Comparison of ENCODE assay signal across 16 mouse cellular contexts in genomic region chr1:64521734-64522133, GRCm38 (mm10). TPM values are rescaled to one million over a fixed set of nuclear protein-coding genes. Genes with fewer than 3 reads are reported as not detected.
DNase-seq lines count a peak whose midpoint lies in the region; ATAC-seq and TF ChIP-seq lines count a peak whose summit lies in the region.
"Had no signal": no experiment of that assay in that cellular context is flagged by ENCODE, and none has a peak within 500 bp of the region (broad histone marks: within the 10 kb centered on the region; RNA-seq: fewer than 3 reads in every experiment).

No protein-coding gene starts in this region.

- H3K27ac ChIP-seq in heart, embryonic 12.5 days (ENCODE audit: poor library complexity, severe bottlenecking), result peak overlapping the region; percentile 43; the same call in 1 of the 2 replicates
- no peak overlapping the region for H3K27ac ChIP-seq in lung, embryonic 14.5 days (ENCODE audit: low read depth)
- H3K27ac ChIP-seq in embryonic fibroblast, embryonic 13.5 days (ENCODE audit: insufficient read depth, low read length), result peak overlapping the region; percentile 67
- H3K27ac ChIP-seq in limb, embryonic 14.5 days (replicated peaks; ENCODE audit: low read depth, low read length), result peak overlapping the region; percentile 46; the same call in 1 of the 2 replicates
- H3K27ac ChIP-seq: forebrain, embryonic 10.5 days; hindbrain, embryonic 14.5 days; kidney, embryonic 15.5 days; midbrain, embryonic 12.5 days had no signal

- H3K4me3 ChIP-seq in heart, embryonic 12.5 days, result no peak overlapping the region
- no peak overlapping the region for H3K4me3 ChIP-seq in lung, embryonic 14.5 days (ENCODE audit: low read depth, low read length)
- no peak overlapping the region for H3K4me3 ChIP-seq in embryonic fibroblast, embryonic 13.5 days (ENCODE audit: insufficient read depth, low read length)
- H3K4me3 ChIP-seq in limb, embryonic 14.5 days (replicated peaks; ENCODE audit: low read length), result no peak overlapping the region
- H3K4me3 ChIP-seq: forebrain, embryonic 10.5 days; kidney, embryonic 15.5 days; midbrain, embryonic 12.5 days had no signal

- H3K4me1 ChIP-seq in heart, embryonic 12.5 days (replicated peaks), result peaks cover 30% of the 10 kb centered on the region
- peaks cover 4% of the 10 kb centered on the region; the same call in 1 of the 2 replicates for H3K4me1 ChIP-seq in lung, embryonic 14.5 days (ENCODE audit: insufficient read depth)
- H3K4me1 ChIP-seq in embryonic fibroblast, embryonic 13.5 days (ENCODE audit: control insufficient read depth, insufficient read depth, low read length), result peaks cover 5% of the 10 kb centered on the region; the same call in 1 of the 2 replicates
- peaks cover 6% of the 10 kb centered on the region; the same call in 1 of the 2 replicates for H3K4me1 ChIP-seq in limb, embryonic 14.5 days (ENCODE audit: control insufficient read depth, insufficient read depth, low read length)
- H3K4me1 ChIP-seq: forebrain, embryonic 10.5 days; kidney, embryonic 15.5 days; midbrain, embryonic 12.5 days had no signal

- DNase-seq in heart, adult 11 months, result no peak
- DNase-seq in lung, embryonic 14.5 days, result peak; percentile 32
- DNase-seq in lung, postnatal 4 days, result no peak
- DNase-seq in limb, embryonic 14.5 days (ENCODE audit: low spot score), result peak; percentile 30
- no peak for DNase-seq in spleen, adult 12 weeks (ENCODE audit: low spot score)
- DNase-seq: layer of hippocampus, postnatal 36 days; left cerebral cortex, postnatal 4 days; right cerebral cortex, postnatal 14 days; thymus, postnatal 14 days had no signal

- H3K4me2 ChIP-seq in heart, embryonic 12.5 days, result no peak overlapping the region
- no peak overlapping the region for H3K4me2 ChIP-seq in lung, embryonic 14.5 days
- H3K4me2 ChIP-seq in limb, embryonic 14.5 days (replicated peaks; ENCODE audit: low read depth, low read length, severe bottlenecking), result no peak overlapping the region
- H3K4me2 ChIP-seq: hindbrain, embryonic 14.5 days; kidney, embryonic 15.5 days; midbrain, embryonic 12.5 days had no signal

- H3K27me3 ChIP-seq in heart, embryonic 12.5 days (replicated peaks), result no peaks in the 10 kb centered on the region
- H3K27me3 ChIP-seq in lung, embryonic 14.5 days (ENCODE audit: insufficient read depth, low read length), result no peaks in the 10 kb centered on the region
- no peaks in the 10 kb centered on the region for H3K27me3 ChIP-seq in limb, embryonic 14.5 days (ENCODE audit: control insufficient read depth, insufficient read depth, low read length)
- H3K27me3 ChIP-seq: kidney, embryonic 15.5 days; midbrain, embryonic 12.5 days had no signal

- TF ChIP-seq CTCF in lung, embryonic 14.5 days (IDR thresholded peaks at IDR 0.05; ENCODE audit: low read depth), result no peak
- no peak for TF ChIP-seq CTCF in embryonic fibroblast, embryonic 13.5 days (IDR thresholded peaks at IDR 0.05; ENCODE audit: borderline replicate concordance, insufficient read depth, low read length)

- no peak for TF ChIP-seq POLR2A in embryonic fibroblast, embryonic 13.5 days (IDR thresholded peaks at IDR 0.05; ENCODE audit: low read depth, low read length)
- no peak for TF ChIP-seq POLR2A in limb, embryonic 14.5 days (IDR thresholded peaks at IDR 0.05; ENCODE audit: borderline replicate concordance, extremely low read depth, insufficient read depth, insufficient read length)

- H3K9me3 ChIP-seq in heart, embryonic 12.5 days (replicated peaks), result no peaks in the 10 kb centered on the region
- no peaks in the 10 kb centered on the region for H3K9me3 ChIP-seq in lung, embryonic 14.5 days (ENCODE audit: low read depth, low read length)
- no peaks in the 10 kb centered on the region for H3K9me3 ChIP-seq in limb, embryonic 14.5 days (ENCODE audit: control insufficient read depth, low read length)
- H3K9me3 ChIP-seq: forebrain, embryonic 10.5 days; kidney, embryonic 15.5 days; midbrain, embryonic 12.5 days had no signal

- no peak for ATAC-seq in heart, embryonic 12.5 days (ENCODE audit: insufficient number of reproducible peaks, low FRiP score)
- no peak for ATAC-seq in lung, embryonic 14.5 days (ENCODE audit: insufficient read depth)
- ATAC-seq in limb, embryonic 14.5 days (ENCODE audit: low FRiP score, low read depth), result peak; percentile 63
- ATAC-seq: intestine, embryonic 16.5 days had no signal

- H3K9ac ChIP-seq in heart, embryonic 12.5 days, result no peak overlapping the region
- H3K9ac ChIP-seq in lung, embryonic 14.5 days, result no peak overlapping the region
- no peak overlapping the region for H3K9ac ChIP-seq in limb, embryonic 14.5 days (ENCODE audit: low read depth, low read length, severe bottlenecking)
- H3K9ac ChIP-seq: hindbrain, embryonic 14.5 days; kidney, embryonic 15.5 days; midbrain, embryonic 12.5 days had no signal

- 79% methylated on average over 3 of the region's 3 CpGs for WGBS in heart, embryonic 12.5 days
- 44% methylated on average over 3 of the region's 3 CpGs for WGBS in lung, embryonic 14.5 days
- WGBS in limb, embryonic 14.5 days, result 10% methylated on average over 3 of the region's 3 CpGs

- H3K36me3 ChIP-seq in heart, embryonic 12.5 days, result no peaks in the 10 kb centered on the region; the same call in 1 of the 2 replicates
- no peaks in the 10 kb centered on the region for H3K36me3 ChIP-seq in lung, embryonic 14.5 days (ENCODE audit: insufficient read depth)
- H3K36me3 ChIP-seq in limb, embryonic 14.5 days (ENCODE audit: control insufficient read depth, insufficient read depth, low read length), result no peaks in the 10 kb centered on the region
- H3K36me3 ChIP-seq: forebrain, embryonic 10.5 days; kidney, embryonic 15.5 days; midbrain, embryonic 12.5 days had no signal

RNA-seq across cellular contexts. Expression of gene Creb1, which starts 10.7 kb away (rescaled TPM):
- polyA plus RNA-seq in heart, embryonic 12.5 days (2016; fragmentation: Nextera tagmentation; extraction: Ambion mirVana), result 28.9 and 29.6 TPM in 2 replicates
- polyA plus RNA-seq in lung, embryonic 14.5 days (2014; fragmentation: Nextera tagmentation; extraction: Ambion mirVana), result 50.0 and 52.3 TPM in 2 replicates
- polyA plus RNA-seq in embryonic fibroblast, embryonic 13.5 days (2011; ENCODE audit: insufficient read length, low read depth, missing spikeins), result 38.3 and 45.1 TPM in 2 replicates
- polyA plus RNA-seq in limb, embryonic 14.5 days (2012; rRNA removed), result 19.6 and 19.7 TPM in 2 replicates
- 39.5 and 40.6 TPM in 2 replicates for polyA plus RNA-seq in limb, embryonic 14.5 days (2014; fragmentation: Nextera tagmentation; extraction: Ambion mirVana)

Comparison
In these comparisons a context has a peak if more than half of its experiments do, and no peak if none do; other contexts are left out.
1. DNase-seq: peak in lung, embryonic 14.5 days (single experiment) and limb, embryonic 14.5 days (single experiment); none in heart, adult 11 months (single experiment), lung, postnatal 4 days (0 of 2) and spleen, adult 12 weeks (single experiment).